Mouse (Mus musculus): Measurements from ENCODE around the gene Anapc15-ps. TPM values are rescaled to one million over a fixed set of nuclear protein-coding genes. Genes with fewer than 3 reads are reported as not detected.

Gene Anapc15-ps
- total RNA-seq, 1 experiment from 2014 or later: not detected

Other genes with a start within 250 kb of the Anapc15-ps start
- gene Mrpl42, start 171.5 kb downstream of the Anapc15-ps start, total RNA-seq (2017): 135 and 186 TPM in 2 replicates
- 145 and 162 TPM in 2 replicates for gene Ube2n, start 158.3 kb downstream of the Anapc15-ps start, total RNA-seq (2017)
- gene Nudt4, start 109.3 kb downstream of the Anapc15-ps start, total RNA-seq (2017): 40.6 and 49.2 TPM in 2 replicates
- gene Gm33543, start 169.5 kb upstream of the Anapc15-ps start, total RNA-seq (2017): not detected in 2 replicates

All from hematopoietic stem cell, adult 5-6 weeks (primary cell).